12 mouse cellular contexts compared by ENCODE assay signal in genomic region chr3:101861856-101862255, GRCm38 (mm10). TPM values are rescaled to one million over a fixed set of nuclear protein-coding genes. Genes with fewer than 3 reads are reported as not detected.
"Had no signal": no experiment of that assay in that cellular context is flagged by ENCODE, and none has a peak within 500 bp of the region (broad histone marks: within the 10 kb centered on the region; RNA-seq: fewer than 3 reads in every experiment).

No protein-coding gene starts in this region.

- H3K27ac ChIP-seq: limb, embryonic 10.5 days; liver, embryonic 15.5 days; midbrain, embryonic 12.5 days had no signal

- H3K9me3 ChIP-seq: limb, embryonic 10.5 days; liver, embryonic 15.5 days; midbrain, embryonic 12.5 days had no signal

- DNase-seq: kidney, adult 18-20 months; kidney, postnatal 10 days; kidney, postnatal 4 days; right cerebral cortex, postnatal 14 days; thymus, postnatal 36 days had no signal

- H3K4me2 ChIP-seq: liver, embryonic 11.5 days; liver, embryonic 15.5 days; midbrain, embryonic 12.5 days had no signal

- ATAC-seq: midbrain, embryonic 16.5 days had no signal

- H3K4me3 ChIP-seq: limb, embryonic 10.5 days; liver, embryonic 15.5 days; midbrain, embryonic 12.5 days had no signal

- H3K36me3 ChIP-seq: liver, embryonic 15.5 days had no signal

- H3K4me1 ChIP-seq: limb, embryonic 10.5 days; liver, embryonic 15.5 days had no signal

- H3K27me3 ChIP-seq: liver, embryonic 15.5 days; midbrain, embryonic 12.5 days had no signal

- H3K9ac ChIP-seq: liver, embryonic 15.5 days; midbrain, embryonic 12.5 days had no signal

RNA-seq across cellular contexts. Expression of gene Mab21l3, which starts 13.1 kb away (rescaled TPM):
- total RNA-seq: layer of hippocampus, adult 8-10 months; megakaryocyte-erythroid progenitor cell, adult 5-6 weeks had no signal
- polyA plus RNA-seq: liver, embryonic 15.5 days had no signal
